Mouse (Mus musculus) liver, embryonic 11.5 days (tissue): ENCODE results near the gene Mindy4. TPM values are rescaled to one million over a fixed set of nuclear protein-coding genes. Genes with fewer than 3 reads are reported as not detected.

Experiments
- ATAC-seq: fragments of 200-750 bp; cut with Nextera tagmentation; replicated peaks from 2 replicates; pipeline ENCODE4 v1.8.0; 2017; ENCODE audit warnings: moderate number of reproducible peaks, mild to moderate bottlenecking, moderate TSS enrichment, moderate library complexity; ENCODE audit not compliant: low FRiP score
- DNase-seq: peaks from one replicate; pipeline ENCODE4 v3.0.0-alpha.2; 2017; ENCODE audit warnings: low spot score
- H3K27ac ChIP-seq: fragments of 300-500 bp; sonication (generic); 2 replicates; pipeline ENCODE4 v1.5.1; 2014; ENCODE audit warnings: mild to moderate bottlenecking, low read depth, low read length, control low read depth
- H3K27me3 ChIP-seq: fragments of 300-500 bp; sonication (generic); replicated peaks from 2 replicates; pipeline ENCODE4 v1.6.1; 2014; ENCODE audit warnings: low read length, mixed read lengths; ENCODE audit not compliant: control insufficient read depth, insufficient read depth
- H3K36me3 ChIP-seq: fragments of 300-500 bp; sonication (generic); 2 replicates; pipeline ENCODE4 v1.6.1; 2014; ENCODE audit warnings: mild to moderate bottlenecking, low read length, moderate library complexity, mixed read lengths; ENCODE audit not compliant: control insufficient read depth, insufficient read depth
- H3K4me1 ChIP-seq: fragments of 300-500 bp; sonication (generic); replicated peaks from 2 replicates; pipeline ENCODE4 v1.6.1; 2014; ENCODE audit warnings: low read length, mixed read lengths; ENCODE audit not compliant: control insufficient read depth, insufficient read depth
- H3K4me2 ChIP-seq: fragments of 300-500 bp; sonication (generic); 2 replicates; pipeline ENCODE4 v1.6.1; 2014; ENCODE audit warnings: mild to moderate bottlenecking, control low read depth, moderate library complexity
- H3K4me3 ChIP-seq: fragments of 300-500 bp; sonication (generic); 2 replicates; pipeline ENCODE4 v1.5.1; 2014; ENCODE audit warnings: low read depth, low read length, control low read depth
- H3K9ac ChIP-seq: fragments of 300-500 bp; sonication (generic); 2 replicates; pipeline ENCODE4 v1.6.1; 2014; ENCODE audit warnings: low read depth, low read length, control low read depth
- H3K9me3 ChIP-seq: fragments of 300-500 bp; sonication (generic); 2 replicates; pipeline ENCODE4 v1.6.1; 2016; ENCODE audit warnings: low read length, inconsistent platforms, mixed read lengths; ENCODE audit not compliant: control insufficient read depth
- WGBS: fragments of 180-500 bp; shearing (Covaris S2); extraction: QIAGEN DNeasy Blood & Tissue Kit; methylation state at CpG from one replicate; pipeline ENCODE4 v1.1.7; 2014; 5-methylcytosine and 5-hydroxymethylcytosine counted together
- polyA plus RNA-seq: library from polyadenylated mRNA; unstranded; fragments of >200 nt; fragmentation: Nextera tagmentation; extraction: Ambion mirVana; gene quantifications from 2 replicates; pipeline ENCODE4 v1.2.1, GENCODE M21; 2014

Mindy4 gene
- polyA plus RNA-seq, 1 experiment from 2014 or later, result 5.6 TPM

DNA sequence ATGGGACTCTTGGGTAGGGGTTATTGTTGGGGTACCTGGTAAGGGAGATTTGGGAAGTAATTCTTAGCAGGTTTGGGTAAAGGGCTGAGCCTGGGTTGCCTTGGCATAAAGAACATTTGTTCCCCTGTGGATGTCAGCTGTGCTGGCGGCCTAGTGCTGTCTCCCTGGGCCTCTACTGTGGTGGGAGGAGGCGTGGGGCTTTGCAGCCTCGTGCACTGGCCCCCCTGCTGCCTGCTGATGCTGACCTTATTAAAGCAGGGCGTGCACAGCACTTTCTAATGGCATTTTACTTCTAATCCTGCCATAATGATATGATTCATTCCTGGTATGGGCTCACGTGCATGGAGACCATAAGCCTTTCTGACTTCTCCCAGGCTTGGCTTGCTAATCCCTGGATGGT, 82.0 kb downstream of the Mindy4 start:
- WGBS, result 56% methylated on average over 5 of the region's 5 CpGs
- ATAC-seq, result no peak
- Histone ChIP-seq H3K4me1 (0 out of 2 replicates have a peak, but pooled peaks cover 3% of the 10 kb centered on the region), H3K36me3 (no peaks in the 10 kb centered on the region), H3K27ac (no peak overlapping the region), H3K4me2 (no peak overlapping the region), H3K9me3 (no peaks in the 10 kb centered on the region; the same call in 1 of the 2 replicates), H3K9ac (no peak overlapping the region), H3K27me3 (no peaks in the 10 kb centered on the region), H3K4me3 (no peak overlapping the region)
- no peak for DNase-seq

GRCm38 (mm10) chr6:55288007-55288602, 84.9 kb downstream of the Mindy4 start:
- Histone ChIP-seq H3K4me1 (0 out of 2 replicates have a peak, but pooled peaks cover 5% of the 10 kb centered on the region), H3K9me3 (no peaks in the 10 kb centered on the region), H3K4me2 (no peak overlapping the region), H3K4me3 (no peak overlapping the region), H3K9ac (no peak overlapping the region), H3K27ac (no peak overlapping the region), H3K36me3 (no peaks in the 10 kb centered on the region), H3K27me3 (no peaks in the 10 kb centered on the region)
- DNase-seq (no peak), ATAC-seq (no peak)
- WGBS, result 83% methylated on average over 5 of the region's 5 CpGs

- Histone ChIP-seq H3K9me3 (no peaks in the 10 kb centered on the region), H3K4me1 (peaks cover 7% of the 10 kb centered on the region; the same call in 1 of the 2 replicates), H3K9ac (no peak overlapping the region), H3K4me3 (no peak overlapping the region), H3K4me2 (no peak overlapping the region), H3K27ac (no peak overlapping the region), H3K36me3 (no peaks in the 10 kb centered on the region), H3K27me3 (no peaks in the 10 kb centered on the region)
- WGBS, result 53% methylated on average over 19 of the region's 19 CpGs
- no peak for DNase-seq
- ATAC-seq, result no peak
Observed at GRCm38 (mm10) chr6:55294549-55295131, 91.5 kb downstream of the Mindy4 start.

DNA sequence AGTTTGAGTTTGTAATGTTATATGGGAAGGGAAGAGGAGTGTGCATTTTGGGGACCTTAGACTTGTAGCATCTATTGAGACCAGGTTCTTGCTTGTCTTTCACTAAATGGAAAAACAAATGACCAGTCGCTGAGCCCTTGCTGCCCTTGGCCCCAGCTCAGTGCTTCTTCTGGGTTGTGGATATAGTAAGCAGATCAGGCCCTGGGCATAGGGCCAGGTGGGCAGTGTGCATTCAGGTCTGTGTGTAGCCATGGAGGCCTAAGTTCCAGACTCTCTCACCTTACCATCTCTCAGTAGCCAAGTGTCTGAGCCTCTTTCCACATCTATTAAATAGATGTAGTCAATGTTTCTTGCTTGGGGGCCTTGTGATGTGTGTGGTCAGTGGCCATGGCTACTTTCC, 92.1 kb downstream of the Mindy4 start:
- H3K36me3 ChIP-seq, result no peaks in the 10 kb centered on the region
- DNase-seq (no peak), ATAC-seq (no peak)
- WGBS, result 88% methylated on average over 1 of the region's 1 CpGs
- no peak overlapping the region for H3K4me3 ChIP-seq
- H3K4me2 ChIP-seq, result no peak overlapping the region
- peaks cover 11% of the 10 kb centered on the region; the same call in 1 of the 2 replicates for H3K4me1 ChIP-seq
- H3K9ac ChIP-seq, result no peak overlapping the region
- no peaks in the 10 kb centered on the region for H3K27me3 ChIP-seq
- no peak overlapping the region for H3K27ac ChIP-seq
- no peaks in the 10 kb centered on the region for H3K9me3 ChIP-seq

DNA sequence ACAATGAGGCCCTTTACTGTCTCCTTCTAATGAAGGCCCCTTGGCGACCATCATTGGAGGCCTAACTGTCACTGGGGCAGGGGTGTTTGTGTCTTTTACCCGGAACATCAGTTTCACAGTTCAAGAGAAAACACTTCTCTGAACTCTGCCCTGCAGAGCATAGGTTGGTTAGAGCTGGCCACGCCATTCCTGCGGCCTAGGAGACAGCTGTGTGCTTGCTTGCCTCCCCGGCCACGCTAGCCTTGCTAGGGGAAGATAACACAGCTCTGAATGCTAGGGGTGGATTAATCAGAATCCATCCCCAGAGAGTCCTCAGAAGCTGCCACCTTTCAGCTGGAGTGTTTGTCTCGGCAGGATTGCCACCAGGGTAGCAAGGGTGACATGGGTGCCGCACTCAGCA, 96.3 kb downstream of the Mindy4 start:
- ATAC-seq, result peak; percentile 76
- no peak overlapping the region for H3K27ac ChIP-seq

DNA sequence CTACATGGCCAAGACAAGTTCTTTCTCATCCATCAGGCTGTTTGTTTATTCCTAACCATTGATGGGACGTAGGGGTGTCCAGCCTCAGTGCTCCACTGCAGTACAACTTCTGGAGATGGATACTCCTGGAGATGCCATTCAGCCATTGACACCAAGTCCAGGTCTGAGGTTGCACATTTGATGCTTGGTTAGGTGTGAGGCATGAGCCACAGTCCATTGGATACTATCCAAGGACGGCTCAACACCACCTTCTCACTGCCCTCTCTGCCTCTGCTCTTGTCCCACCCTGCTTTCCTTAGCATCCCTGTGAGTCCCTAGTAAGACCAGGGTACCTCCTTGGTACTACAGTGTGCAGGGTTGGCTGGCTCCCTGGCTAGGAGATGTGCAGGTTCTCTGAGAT, 96.7 kb downstream of the Mindy4 start:
- 89% methylated on average over 2 of the region's 2 CpGs for WGBS
- no peak for ATAC-seq
- Histone ChIP-seq H3K27ac (no peak overlapping the region), H3K9ac (no peak overlapping the region), H3K4me2 (no peak overlapping the region), H3K4me1 (peaks cover 8% of the 10 kb centered on the region; the same call in 1 of the 2 replicates), H3K36me3 (no peaks in the 10 kb centered on the region), H3K27me3 (no peaks in the 10 kb centered on the region), H3K4me3 (no peak overlapping the region), H3K9me3 (no peaks in the 10 kb centered on the region)
- no peak for DNase-seq

More for the DNA sequence above, 96.3 kb downstream of the Mindy4 start:
- no peaks in the 10 kb centered on the region for H3K9me3 ChIP-seq
- DNase-seq, result no peak
- H3K9ac ChIP-seq, result no peak overlapping the region
- no peaks in the 10 kb centered on the region for H3K27me3 ChIP-seq
- H3K36me3 ChIP-seq, result no peaks in the 10 kb centered on the region
- no peak overlapping the region for H3K4me3 ChIP-seq
- H3K4me2 ChIP-seq, result no peak overlapping the region
- WGBS, result 57% methylated on average over 8 of the region's 8 CpGs
- H3K4me1 ChIP-seq, result peaks cover 8% of the 10 kb centered on the region; the same call in 1 of the 2 replicates

GRCm38 (mm10) chr6:55300704-55301103, 97.5 kb downstream of the Mindy4 start:
- ATAC-seq, result no peak
- Histone ChIP-seq H3K4me1 (peaks cover 8% of the 10 kb centered on the region; the same call in 1 of the 2 replicates), H3K4me2 (no peak overlapping the region), H3K27ac (no peak overlapping the region), H3K36me3 (no peaks in the 10 kb centered on the region), H3K9ac (no peak overlapping the region), H3K27me3 (no peaks in the 10 kb centered on the region), H3K9me3 (no peaks in the 10 kb centered on the region), H3K4me3 (no peak overlapping the region)
- no peak for DNase-seq
- WGBS, result 64% methylated on average over 11 of the region's 11 CpGs

DNA sequence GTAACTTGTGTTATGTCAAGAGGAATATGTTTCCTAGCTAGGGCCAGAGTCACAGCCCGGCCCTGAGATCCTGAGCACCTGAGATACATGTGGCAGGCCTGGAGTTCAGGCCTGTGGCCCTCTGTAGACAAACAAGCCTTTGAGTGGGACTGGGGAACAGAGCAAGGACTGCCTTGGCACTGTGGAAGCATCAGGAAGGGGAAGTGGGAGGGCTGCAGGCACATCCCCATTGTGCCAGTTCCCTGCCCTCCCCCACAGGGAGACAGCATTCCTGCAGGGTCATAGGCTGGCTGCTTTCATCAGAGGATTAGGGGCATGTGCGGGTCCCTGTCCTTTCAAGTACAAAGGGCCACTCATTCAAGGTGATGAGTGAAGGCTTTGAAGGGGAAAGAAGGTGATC, 107.0 kb downstream of the Mindy4 start:
- Histone ChIP-seq H3K27ac (no peak overlapping the region), H3K9ac (no peak overlapping the region), H3K36me3 (no peaks in the 10 kb centered on the region), H3K4me2 (no peak overlapping the region), H3K4me3 (no peak overlapping the region), H3K9me3 (no peaks in the 10 kb centered on the region), H3K27me3 (no peaks in the 10 kb centered on the region), H3K4me1 (peaks cover 20% of the 10 kb centered on the region)
- 77% methylated on average over 2 of the region's 2 CpGs for WGBS
- ATAC-seq (no peak), DNase-seq (no peak)

- Histone ChIP-seq H3K9me3 (no peaks in the 10 kb centered on the region), H3K9ac (no peak overlapping the region), H3K27ac (no peak overlapping the region), H3K4me2 (no peak overlapping the region), H3K36me3 (no peaks in the 10 kb centered on the region), H3K27me3 (no peaks in the 10 kb centered on the region), H3K4me3 (no peak overlapping the region), H3K4me1 (peaks cover 20% of the 10 kb centered on the region)
- no peak for DNase-seq
- ATAC-seq, result no peak
- 56% methylated on average over 5 of the region's 5 CpGs for WGBS
Observed at GRCm38 (mm10) chr6:55311962-55312361, 108.8 kb downstream of the Mindy4 start.
